In the genomic region with DNA sequence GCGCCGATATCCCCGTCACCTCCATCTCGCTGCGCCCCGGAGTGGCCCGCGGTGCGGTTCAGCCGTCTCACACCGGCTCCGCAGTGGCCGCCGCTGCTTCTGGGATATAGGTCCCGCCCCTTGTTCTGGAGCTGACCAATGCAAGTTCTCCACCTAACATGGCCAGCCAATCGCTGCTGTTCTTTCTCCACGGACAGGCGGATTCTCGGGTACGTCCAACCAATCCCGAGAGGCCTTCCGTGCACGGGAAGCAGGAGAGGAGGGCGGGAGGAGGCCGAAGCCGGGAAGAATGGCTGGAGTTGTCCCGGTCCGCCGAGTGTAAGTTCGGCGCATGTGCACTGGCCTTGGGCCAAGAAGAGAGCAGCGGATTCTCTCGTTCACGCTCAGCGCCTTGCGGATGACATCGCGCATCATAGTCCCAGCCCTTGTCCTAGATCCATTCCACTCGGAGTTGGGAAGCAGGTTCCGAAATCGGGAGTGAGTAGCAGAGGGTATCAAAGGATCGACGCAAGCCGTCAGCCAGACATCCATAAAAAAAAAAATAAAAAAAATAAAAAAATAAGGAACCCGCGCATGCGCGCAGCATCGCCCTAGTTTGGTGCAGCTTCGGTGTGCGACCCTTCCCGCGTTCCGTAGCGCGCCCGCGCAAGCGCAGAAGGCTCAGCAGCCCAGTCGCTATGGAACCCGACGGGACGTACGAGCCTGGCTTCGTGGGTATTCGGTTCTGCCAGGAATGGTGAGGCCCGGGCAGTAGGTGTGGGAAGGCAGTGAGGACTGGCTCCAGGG, we compare ENCODE assay signal across 8 mouse cellular contexts. TPM values are rescaled to one million over a fixed set of nuclear protein-coding genes. Genes with fewer than 3 reads are reported as not detected.
DNase-seq lines count a peak whose midpoint lies in the region; ATAC-seq and TF ChIP-seq lines count a peak whose summit lies in the region.

Gene Polr2i (plus strand): TSS at position 280 of the 786 bp plus-strand sequence.
Gene Tbcb (minus strand): TSS at position 604 of the 786 bp plus-strand sequence.

- no peaks in the 10 kb centered on the region for H3K27me3 ChIP-seq in E14TG2a.4 (ENCODE audit: insufficient read depth, low read length)
- H3K27me3 ChIP-seq in forebrain, embryonic 12.5 days, result no peaks in the 10 kb centered on the region
- no peaks in the 10 kb centered on the region for H3K27me3 ChIP-seq in heart, postnatal 0 days (ENCODE audit: control insufficient read depth, insufficient read depth, low read length)
- H3K27me3 ChIP-seq in liver, embryonic 16.5 days (ENCODE audit: control insufficient read depth, insufficient read depth, low read depth, low read length), result no peaks in the 10 kb centered on the region
- H3K27me3 ChIP-seq in neural tube, embryonic 13.5 days, result no peaks in the 10 kb centered on the region
- H3K27me3 ChIP-seq in testis, adult 2 months (ENCODE audit: control insufficient read depth, insufficient read depth, low read length), result no peaks in the 10 kb centered on the region

- ATAC-seq in forebrain, embryonic 12.5 days (ENCODE audit: low FRiP score), result peak; percentile 96
- ATAC-seq in heart, postnatal 0 days (ENCODE audit: insufficient read depth, low read depth), result peak; percentile 95
- peak; percentile 97 for ATAC-seq in liver, embryonic 16.5 days (ENCODE audit: low read depth)
- ATAC-seq in neural tube, embryonic 13.5 days (ENCODE audit: low read depth), result peak; percentile 94

- WGBS in forebrain, embryonic 12.5 days, result 0% methylated on average over 67 of the region's 67 CpGs
- WGBS in heart, postnatal 0 days, result under 1% methylated on average over 67 of the region's 67 CpGs
- WGBS in liver, embryonic 16.5 days (ENCODE audit: insufficient replicate concordance), result 0% methylated on average over 67 of the region's 67 CpGs
- WGBS in neural tube, embryonic 13.5 days, result under 1% methylated on average over 67 of the region's 67 CpGs

- TF ChIP-seq CTCF in E14TG2a.4 (conservative IDR thresholded peaks at IDR 0.05; ENCODE audit: low read length), result no peak
- no peak for TF ChIP-seq CTCF in heart, postnatal 0 days (IDR thresholded peaks at IDR 0.05; ENCODE audit: low read depth)
- TF ChIP-seq CTCF in testis, adult 2 months (IDR thresholded peaks at IDR 0.05; ENCODE audit: control insufficient read depth, insufficient read depth, insufficient replicate concordance, low read depth, low read length), result no peak

- H3K9me3 ChIP-seq in E14TG2a.4 (ENCODE audit: low read length), result no peaks in the 10 kb centered on the region
- no peaks in the 10 kb centered on the region for H3K9me3 ChIP-seq in forebrain, embryonic 12.5 days
- no peaks in the 10 kb centered on the region for H3K9me3 ChIP-seq in heart, postnatal 0 days (replicated peaks; ENCODE audit: control insufficient read depth, low read length)
- H3K9me3 ChIP-seq in liver, embryonic 16.5 days (replicated peaks; ENCODE audit: control insufficient read depth, low read length), result no peaks in the 10 kb centered on the region
- H3K9me3 ChIP-seq in neural tube, embryonic 13.5 days, result no peaks in the 10 kb centered on the region

- peak within 1 kb of the TSS; percentile 96 for H3K27ac ChIP-seq in forebrain, embryonic 12.5 days
- H3K27ac ChIP-seq in heart, postnatal 0 days (ENCODE audit: low read depth), result peak within 1 kb of the TSS; percentile 82
- peak within 1 kb of the TSS; percentile 94 for H3K27ac ChIP-seq in liver, embryonic 16.5 days (ENCODE audit: low read length)
- H3K27ac ChIP-seq in neural tube, embryonic 13.5 days (replicated peaks), result peak within 1 kb of the TSS; percentile 97
- H3K27ac ChIP-seq in testis, adult 2 months (ENCODE audit: control insufficient read depth, insufficient read depth, low read depth, low read length), result peak within 1 kb of the TSS; percentile 93

- H3K36me3 ChIP-seq in E14TG2a.4 (ENCODE audit: insufficient read depth, low read length), result peaks cover 62% of the 10 kb centered on the region
- H3K36me3 ChIP-seq in forebrain, embryonic 12.5 days (replicated peaks), result peaks cover 43% of the 10 kb centered on the region
- H3K36me3 ChIP-seq in heart, postnatal 0 days (replicated peaks; ENCODE audit: control insufficient read depth, insufficient read depth, low read length), result peaks cover 17% of the 10 kb centered on the region
- no peaks in the 10 kb centered on the region for H3K36me3 ChIP-seq in liver, embryonic 16.5 days (ENCODE audit: control insufficient read depth, insufficient read depth)
- H3K36me3 ChIP-seq in neural tube, embryonic 13.5 days, result peaks cover 52% of the 10 kb centered on the region
- peaks cover 1% of the 10 kb centered on the region; the same call in 1 of the 2 replicates for H3K36me3 ChIP-seq in testis, adult 2 months (ENCODE audit: control insufficient read depth, insufficient read depth, low read length)

- DNase-seq in c-Kit-positive CD71-positive TER-119-positive erythroid progenitor cells, embryonic 14.5 days (ENCODE audit: low spot score), result peak; percentile 97
- DNase-seq in heart, postnatal 0 days (ENCODE audit: low spot score), result peak; percentile 99
- peak; percentile 98 to 99 for DNase-seq in kidney, postnatal 4 days

- H3K4me2 ChIP-seq in forebrain, embryonic 12.5 days, result peak within 1 kb of the TSS; percentile 83
- peak within 1 kb of the TSS; percentile 76 for H3K4me2 ChIP-seq in heart, postnatal 0 days (ENCODE audit: low read depth, low read length)
- H3K4me2 ChIP-seq in liver, embryonic 16.5 days (ENCODE audit: low read depth, low read length), result peak within 1 kb of the TSS; percentile 84
- H3K4me2 ChIP-seq in neural tube, embryonic 13.5 days, result peak within 1 kb of the TSS; percentile 72

- H3K4me3 ChIP-seq in E14TG2a.4 (replicated peaks; ENCODE audit: low read length), result peak within 1 kb of the TSS; percentile 96
- H3K4me3 ChIP-seq in forebrain, embryonic 12.5 days (replicated peaks), result peak within 1 kb of the TSS; percentile 74
- H3K4me3 ChIP-seq in heart, postnatal 0 days (ENCODE audit: low read depth, low read length), result peak within 1 kb of the TSS; percentile 64
- peak within 1 kb of the TSS; percentile 83 for H3K4me3 ChIP-seq in liver, embryonic 16.5 days (ENCODE audit: low read depth, low read length)
- H3K4me3 ChIP-seq in neural tube, embryonic 13.5 days, result peak within 1 kb of the TSS; percentile 70
- H3K4me3 ChIP-seq in testis, adult 2 months (ENCODE audit: control insufficient read depth, low read depth, low read length), result peak within 1 kb of the TSS; percentile 97

- peak within 1 kb of the TSS; percentile 75 for H3K9ac ChIP-seq in forebrain, embryonic 12.5 days
- peak within 1 kb of the TSS; percentile 58 for H3K9ac ChIP-seq in heart, postnatal 0 days (replicated peaks; ENCODE audit: low read depth, low read length)
- peak within 1 kb of the TSS; percentile 78 for H3K9ac ChIP-seq in liver, embryonic 16.5 days (ENCODE audit: low read depth, low read length)
- H3K9ac ChIP-seq in neural tube, embryonic 13.5 days, result peak within 1 kb of the TSS; percentile 80

- TF ChIP-seq POLR2A in testis, adult 2 months (IDR thresholded peaks at IDR 0.05; ENCODE audit: control insufficient read depth, low read depth, low read length), result peak; percentile 77

- TF ChIP-seq EP300 in heart, postnatal 0 days (IDR thresholded peaks at IDR 0.05; ENCODE audit: low read depth), result peak; percentile 90

- H3K4me1 ChIP-seq in E14TG2a.4 (replicated peaks; ENCODE audit: low read depth, low read length), result peaks cover 65% of the 10 kb centered on the region
- peaks cover 20% of the 10 kb centered on the region for H3K4me1 ChIP-seq in forebrain, embryonic 12.5 days
- peaks cover 9% of the 10 kb centered on the region for H3K4me1 ChIP-seq in heart, postnatal 0 days (ENCODE audit: control insufficient read depth, insufficient read depth)
- peaks cover 16% of the 10 kb centered on the region for H3K4me1 ChIP-seq in liver, embryonic 16.5 days (ENCODE audit: control insufficient read depth, low read depth, low read length)
- peaks cover 23% of the 10 kb centered on the region for H3K4me1 ChIP-seq in neural tube, embryonic 13.5 days (replicated peaks)
- H3K4me1 ChIP-seq in testis, adult 2 months (ENCODE audit: control insufficient read depth, insufficient read depth, low read length), result peaks cover 14% of the 10 kb centered on the region

RNA-seq across cellular contexts. Expression of gene Polr2i, which starts in this region (rescaled TPM):
- 164 TPM in 2 replicates for polyA plus RNA-seq in forebrain, embryonic 12.5 days (2016; fragmentation: Nextera tagmentation; extraction: Ambion mirVana)
- 105 and 799 TPM in 2 replicates for total RNA-seq in heart, postnatal 0 days (2014; rRNA removed; ENCODE audit: low replicate concordance)
- polyA plus RNA-seq in heart, postnatal 0 days (2015; fragmentation: Nextera tagmentation; extraction: Ambion mirVana), result 109 and 112 TPM in 2 replicates
- polyA plus RNA-seq in liver, embryonic 16.5 days (2015; fragmentation: Nextera tagmentation; extraction: Ambion mirVana), result 36.5 and 39.4 TPM in 2 replicates
- polyA plus RNA-seq in neural tube, embryonic 13.5 days (2015; fragmentation: Nextera tagmentation; extraction: Ambion mirVana), result 176 and 184 TPM in 2 replicates
- polyA plus RNA-seq in testis, adult 2 months (2012; rRNA removed), result 242 and 257 TPM in 2 replicates

RNA-seq across cellular contexts. Expression of gene Tbcb, which starts in this region (rescaled TPM):
- polyA plus RNA-seq in forebrain, embryonic 12.5 days (2016; fragmentation: Nextera tagmentation; extraction: Ambion mirVana), result 245 and 256 TPM in 2 replicates
- 40.0 and 80.7 TPM in 2 replicates for total RNA-seq in heart, postnatal 0 days (2014; rRNA removed; ENCODE audit: low replicate concordance)
- polyA plus RNA-seq in heart, postnatal 0 days (2015; fragmentation: Nextera tagmentation; extraction: Ambion mirVana), result 131 and 137 TPM in 2 replicates
- 34.4 and 37.8 TPM in 2 replicates for polyA plus RNA-seq in liver, embryonic 16.5 days (2015; fragmentation: Nextera tagmentation; extraction: Ambion mirVana)
- polyA plus RNA-seq in neural tube, embryonic 13.5 days (2015; fragmentation: Nextera tagmentation; extraction: Ambion mirVana), result 406 and 418 TPM in 2 replicates
- polyA plus RNA-seq in testis, adult 2 months (2012; rRNA removed), result 65.7 and 66.2 TPM in 2 replicates

Comparison
In these comparisons a context has a peak if more than half of its experiments do, and no peak if none do; other contexts are left out.
1. Peak in every context shown above with its lines: DNase-seq, ATAC-seq, H3K4me3 ChIP-seq and H3K27ac ChIP-seq.